Mouse (Mus musculus) neural tube, embryonic 11.5 days (tissue): ENCODE measurements around the gene Srcin1. TPM values are rescaled to one million over a fixed set of nuclear protein-coding genes. Genes with fewer than 3 reads are reported as not detected.
A peak's percentile ranks its signal among the peaks of the same experiment; 100 is the strongest.

Experiments
- ATAC-seq: fragments of 200-750 bp; cut with Nextera tagmentation; 2 replicates; pipeline ENCODE4 v1.8.0; 2017; ENCODE audit warnings: moderate number of reproducible peaks, mild to moderate bottlenecking, moderate TSS enrichment, moderate library complexity; ENCODE audit not compliant: insufficient read depth, low FRiP score, low TSS enrichment
- DNase-seq: peaks from one replicate; pipeline ENCODE4 v3.0.0-alpha.2; 2015; ENCODE audit warnings: low spot score
- H3K27ac ChIP-seq: fragments of 300-500 bp; sonication (generic); 2 replicates; pipeline ENCODE4 v1.5.1; 2014; ENCODE audit warnings: low read depth, mild to moderate bottlenecking, low read length
- H3K27me3 ChIP-seq: fragments of 300-500 bp; sonication (generic); 2 replicates; pipeline ENCODE4 v1.6.1; 2014; ENCODE audit warnings: mild to moderate bottlenecking, low read length, mixed read lengths; ENCODE audit not compliant: control insufficient read depth, insufficient read depth
- H3K36me3 ChIP-seq: fragments of 300-500 bp; sonication (generic); 2 replicates; pipeline ENCODE4 v1.6.1; 2014; ENCODE audit warnings: mild to moderate bottlenecking, low read length, moderate library complexity, mixed read lengths; ENCODE audit not compliant: control insufficient read depth, insufficient read depth
- H3K4me1 ChIP-seq: fragments of 300-500 bp; sonication (generic); 2 replicates; pipeline ENCODE4 v1.6.1; 2014; ENCODE audit warnings: low read length, mixed read lengths; ENCODE audit not compliant: control insufficient read depth, insufficient read depth
- H3K4me2 ChIP-seq: fragments of 300-500 bp; sonication (generic); 2 replicates; pipeline ENCODE4 v1.6.1; 2014; ENCODE audit warnings: low read depth, mild to moderate bottlenecking, moderate library complexity
- H3K4me3 ChIP-seq: fragments of 300-500 bp; sonication (generic); 2 replicates; pipeline ENCODE4 v1.5.1; 2014; ENCODE audit warnings: low read depth, low read length
- H3K9ac ChIP-seq: fragments of 300-500 bp; sonication (generic); 2 replicates; pipeline ENCODE4 v1.6.1; 2014; ENCODE audit warnings: mild to moderate bottlenecking, low read length
- H3K9me3 ChIP-seq: fragments of 300-500 bp; sonication (generic); 2 replicates; pipeline ENCODE4 v1.6.1; 2016; ENCODE audit warnings: low read length; ENCODE audit not compliant: control insufficient read depth
- WGBS: fragments of 180-500 bp; shearing (Covaris S2); extraction: QIAGEN DNeasy Blood & Tissue Kit; methylation state at CpG from one replicate; pipeline ENCODE4 v1.1.7; 2014; 5-methylcytosine and 5-hydroxymethylcytosine counted together
- polyA plus RNA-seq: library from polyadenylated mRNA; unstranded; fragments of >200 nt; fragmentation: Nextera tagmentation; extraction: Ambion mirVana; gene quantifications from 2 replicates; pipeline ENCODE4 v1.2.1, GENCODE M21; 2014

Gene Srcin1
- polyA plus RNA-seq, 1 experiment from 2014 or later: 2.5 TPM

DNA sequence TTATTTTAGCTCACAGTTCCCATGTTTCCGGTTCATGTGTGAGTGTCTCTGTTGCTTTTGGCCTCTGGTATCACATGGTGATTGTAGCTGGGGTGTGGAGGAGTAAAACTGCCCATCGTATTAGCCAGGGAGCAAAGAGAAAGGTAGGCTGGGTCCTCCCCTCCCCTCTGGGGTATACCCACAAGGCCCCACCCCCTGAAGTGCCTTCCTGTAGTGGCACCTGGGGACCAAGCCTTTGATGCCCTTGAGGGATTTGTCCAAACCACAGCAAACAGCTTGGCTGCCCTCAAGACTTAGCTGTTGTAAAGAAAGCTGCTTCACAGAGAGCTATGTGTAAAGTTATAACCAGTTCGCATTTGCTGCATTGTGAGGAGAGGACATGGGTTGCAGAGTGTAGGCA, 88.3 kb downstream of the Srcin1 start:
- H3K4me2 ChIP-seq: no peak overlapping the region
- H3K9me3 ChIP-seq: no peaks in the 10 kb centered on the region
- H3K4me3 ChIP-seq: no peak overlapping the region
- no peaks in the 10 kb centered on the region for H3K4me1 ChIP-seq
- DNase-seq: no peak
- no peak overlapping the region for H3K27ac ChIP-seq
- H3K36me3 ChIP-seq: no peaks in the 10 kb centered on the region
- 63% methylated on average over 3 of the region's 3 CpGs for WGBS
- no peak overlapping the region for H3K9ac ChIP-seq
- no peak for ATAC-seq
- no peaks in the 10 kb centered on the region for H3K27me3 ChIP-seq

DNA sequence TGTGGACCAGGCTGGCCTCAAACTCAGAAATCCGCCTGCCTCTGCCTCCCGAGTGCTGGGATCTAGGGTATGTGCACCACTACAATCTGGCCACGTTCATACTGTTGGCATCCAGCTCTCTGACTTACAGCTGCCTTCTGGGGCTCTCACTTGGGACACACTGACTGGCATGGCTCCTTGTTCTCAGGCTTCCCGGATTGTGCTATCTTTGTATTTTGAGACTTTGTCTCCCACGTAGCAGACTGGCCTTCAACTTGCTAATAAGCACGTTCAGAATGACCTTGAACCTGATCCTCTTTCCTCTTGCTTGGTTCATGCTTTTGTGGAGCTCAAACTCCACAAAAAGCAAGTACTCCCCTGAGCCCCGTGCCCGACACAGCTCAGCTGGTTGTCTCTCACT, 90.3 kb downstream of the Srcin1 start:
- no peaks in the 10 kb centered on the region for H3K9me3 ChIP-seq
- DNase-seq: no peak
- H3K9ac ChIP-seq: no peak overlapping the region
- ATAC-seq: no peak
- H3K27me3 ChIP-seq: no peaks in the 10 kb centered on the region
- 89% methylated on average over 8 of the region's 8 CpGs for WGBS
- H3K36me3 ChIP-seq: no peaks in the 10 kb centered on the region; the same call in 1 of the 2 replicates
- no peak overlapping the region for H3K4me2 ChIP-seq
- no peak overlapping the region for H3K4me3 ChIP-seq
- H3K27ac ChIP-seq: no peak overlapping the region
- H3K4me1 ChIP-seq: no peaks in the 10 kb centered on the region

DNA sequence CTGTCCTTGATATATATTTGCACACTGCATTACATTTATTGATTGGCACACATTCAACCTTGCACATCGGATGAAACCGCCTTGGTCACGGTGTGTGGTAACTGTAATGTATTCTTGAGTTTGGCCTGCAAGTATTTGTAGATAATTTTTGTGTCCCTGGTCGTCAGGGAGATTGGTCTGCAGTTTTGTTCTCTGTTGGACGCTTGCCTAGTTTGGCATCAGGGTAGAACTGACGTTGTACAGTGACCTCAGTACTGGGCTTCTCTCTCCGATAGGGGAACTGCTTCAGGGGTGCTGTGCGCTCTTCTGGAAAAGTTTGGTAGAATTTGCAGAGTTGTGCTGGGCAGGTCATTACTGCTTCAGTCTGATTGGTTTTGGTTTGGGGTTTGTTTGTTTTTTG, 96.2 kb downstream of the Srcin1 start:
- ATAC-seq: no peak
- Histone ChIP-seq H3K4me2 (no peak overlapping the region), H3K4me3 (no peak overlapping the region), H3K36me3 (peaks cover 2% of the 10 kb centered on the region; the same call in 1 of the 2 replicates), H3K27me3 (no peaks in the 10 kb centered on the region), H3K27ac (no peak overlapping the region), H3K4me1 (no peaks in the 10 kb centered on the region), H3K9me3 (no peaks in the 10 kb centered on the region), H3K9ac (no peak overlapping the region)
- DNase-seq: no peak
- 91% methylated on average over 8 of the region's 8 CpGs for WGBS

DNA sequence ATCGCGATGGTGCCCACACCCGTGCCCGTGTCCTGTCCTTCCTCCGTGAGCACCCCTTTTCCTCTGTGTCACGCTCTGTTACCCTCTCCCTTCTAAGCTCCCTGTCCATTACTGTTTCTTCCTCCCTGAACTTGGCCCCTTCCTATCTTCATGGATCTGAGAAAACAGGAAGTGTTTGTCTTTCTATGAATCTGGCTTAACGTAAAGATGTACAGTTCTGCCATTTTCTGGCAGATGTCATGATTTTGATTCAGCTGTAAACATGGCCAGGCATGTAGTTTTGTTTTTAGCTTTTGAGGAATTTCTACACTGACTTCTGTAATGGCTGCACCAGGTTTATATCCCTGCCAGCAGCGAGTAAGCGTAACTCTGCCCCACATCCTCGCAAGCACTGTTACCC, 96.9 kb downstream of the Srcin1 start:
- 94% methylated on average over 10 of the region's 10 CpGs for WGBS
- no peaks in the 10 kb centered on the region for H3K27me3 ChIP-seq

DNA sequence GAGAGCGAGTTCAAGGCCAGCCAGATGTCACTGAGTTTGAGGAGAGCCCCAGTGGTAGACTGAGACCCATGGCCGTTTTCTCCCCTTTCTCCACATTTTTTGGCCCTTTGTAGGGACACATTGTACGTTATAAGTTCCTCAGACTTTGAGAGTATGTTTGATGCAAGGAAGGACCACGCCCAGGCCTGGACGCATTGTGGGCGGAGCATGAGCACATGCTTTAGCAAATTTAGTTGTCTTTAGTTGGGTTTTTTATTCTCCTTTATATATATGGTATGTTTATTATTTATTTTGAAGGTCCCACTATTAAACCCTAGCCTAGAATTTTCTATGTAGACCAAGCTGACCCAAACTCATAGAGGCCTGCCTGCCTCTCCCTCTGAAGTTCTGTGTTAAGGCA, 97.6 kb downstream of the Srcin1 start:
- no peak overlapping the region for H3K9ac ChIP-seq
- H3K4me3 ChIP-seq: no peak overlapping the region
- no peak overlapping the region for H3K27ac ChIP-seq
- WGBS: 84% methylated on average over 6 of the region's 6 CpGs
- H3K4me1 ChIP-seq: no peaks in the 10 kb centered on the region
- peaks cover 2% of the 10 kb centered on the region; the same call in 1 of the 2 replicates for H3K36me3 ChIP-seq
- ATAC-seq: no peak
- H3K9me3 ChIP-seq: no peaks in the 10 kb centered on the region
- H3K4me2 ChIP-seq: no peak overlapping the region
- no peaks in the 10 kb centered on the region for H3K27me3 ChIP-seq
- no peak for DNase-seq

More for the DNA sequence above, 96.9 kb downstream of the Srcin1 start:
- H3K27ac ChIP-seq: no peak overlapping the region
- H3K4me1 ChIP-seq: no peaks in the 10 kb centered on the region
- no peak for DNase-seq
- no peak overlapping the region for H3K9ac ChIP-seq
- peaks cover 2% of the 10 kb centered on the region; the same call in 1 of the 2 replicates for H3K36me3 ChIP-seq
- H3K9me3 ChIP-seq: no peaks in the 10 kb centered on the region
- H3K4me2 ChIP-seq: no peak overlapping the region
- ATAC-seq: no peak
- H3K4me3 ChIP-seq: no peak overlapping the region

DNA sequence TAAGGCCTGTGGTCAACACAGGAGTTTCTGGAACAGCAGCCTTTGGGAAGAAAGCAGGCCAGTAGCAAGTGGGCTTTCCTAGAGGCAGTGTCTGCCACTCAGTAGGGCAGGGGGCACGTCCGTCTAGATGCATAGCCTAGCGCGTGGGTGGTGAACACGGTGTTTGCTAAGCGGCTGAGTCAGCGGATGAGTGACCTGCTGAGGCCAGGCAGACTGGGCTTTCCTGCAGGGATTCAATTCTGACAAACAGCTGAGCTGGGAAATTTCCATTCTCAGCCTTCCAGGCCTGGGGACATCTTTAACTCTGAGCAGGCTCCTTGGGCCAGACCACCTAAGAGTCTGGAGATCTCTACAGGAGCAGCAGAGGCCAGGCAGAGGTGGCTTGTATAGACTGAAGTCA, 98.6 kb downstream of the Srcin1 start:
- WGBS: 87% methylated on average over 7 of the region's 7 CpGs

DNA sequence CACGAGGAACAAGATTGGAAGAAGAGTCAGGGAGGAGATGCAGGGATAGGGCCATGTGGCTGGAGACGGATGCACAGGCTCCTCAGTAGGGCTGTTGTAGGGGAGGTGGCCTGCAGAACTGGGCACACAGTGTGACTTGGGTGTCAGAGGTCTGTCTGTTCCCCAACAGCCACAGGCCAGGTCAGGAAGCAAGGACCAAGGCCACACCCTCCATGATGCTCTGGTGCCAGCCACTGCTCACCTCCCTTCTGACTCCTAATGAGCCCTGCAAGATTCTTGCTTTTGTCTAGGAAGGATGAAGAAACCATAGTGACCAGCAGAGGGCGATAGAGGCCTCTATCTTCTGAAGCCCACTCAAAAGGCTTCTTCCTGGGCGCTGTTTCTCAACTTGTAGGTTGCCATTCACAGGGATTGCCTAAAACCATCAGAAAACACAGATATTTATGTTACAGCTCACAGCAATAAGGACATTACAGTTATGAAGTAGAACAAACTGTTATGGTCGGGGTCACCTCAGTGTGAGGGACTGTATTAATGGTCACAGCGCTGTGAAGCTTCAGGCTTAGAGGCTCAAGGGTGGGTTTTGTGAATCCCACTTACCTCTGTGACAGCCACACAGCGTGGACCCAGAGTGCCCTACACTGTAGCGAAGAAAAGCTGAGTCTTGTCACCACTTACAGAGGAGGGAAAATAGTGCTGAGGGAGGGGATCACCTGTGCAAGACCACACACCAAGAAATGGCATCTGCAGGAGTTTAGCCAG, 99.5 kb downstream of the Srcin1 start:
- Histone ChIP-seq H3K27me3 (no peaks in the 10 kb centered on the region), H3K4me2 (no peak overlapping the region), H3K27ac (no peak overlapping the region), H3K9me3 (no peaks in the 10 kb centered on the region), H3K9ac (no peak overlapping the region), H3K4me1 (no peaks in the 10 kb centered on the region), H3K36me3 (peaks cover 2% of the 10 kb centered on the region; the same call in 1 of the 2 replicates), H3K4me3 (no peak overlapping the region)
- DNase-seq (peak; percentile 70), ATAC-seq (no peak)
- WGBS: 64% methylated on average over 8 of the region's 8 CpGs

More for the DNA sequence above, 98.6 kb downstream of the Srcin1 start:
- DNase-seq (no peak), ATAC-seq (no peak)
- Histone ChIP-seq H3K9me3 (no peaks in the 10 kb centered on the region), H3K36me3 (peaks cover 2% of the 10 kb centered on the region; the same call in 1 of the 2 replicates), H3K27me3 (no peaks in the 10 kb centered on the region), H3K4me1 (no peaks in the 10 kb centered on the region), H3K4me2 (no peak overlapping the region), H3K4me3 (no peak overlapping the region), H3K27ac (no peak overlapping the region), H3K9ac (no peak overlapping the region)

DNA sequence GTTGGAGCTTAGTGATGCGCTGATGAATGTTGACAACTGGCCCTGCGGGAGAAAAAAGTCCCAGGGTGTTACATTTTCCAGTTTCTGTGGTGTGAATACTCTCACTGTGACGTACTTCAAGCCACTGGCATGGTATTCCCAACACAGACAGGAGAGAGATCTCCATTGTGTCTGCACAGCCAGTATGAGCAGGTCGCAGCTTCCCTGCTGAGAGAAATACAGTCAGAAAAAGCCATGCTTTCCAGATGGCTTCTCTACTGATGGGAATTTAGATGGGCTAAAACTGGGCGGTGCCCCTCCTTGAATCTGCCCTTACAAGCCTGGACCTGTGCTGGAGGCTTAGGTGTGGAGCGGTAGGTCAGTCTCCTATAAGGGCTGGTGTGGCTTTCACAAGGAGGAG, 104.7 kb downstream of the Srcin1 start:
- no peaks in the 10 kb centered on the region for H3K27me3 ChIP-seq
- no peak for ATAC-seq
- DNase-seq: no peak
- WGBS: 76% methylated on average over 6 of the region's 6 CpGs
- no peaks in the 10 kb centered on the region for H3K9me3 ChIP-seq
- no peak overlapping the region for H3K27ac ChIP-seq
- no peak overlapping the region for H3K9ac ChIP-seq
- H3K4me3 ChIP-seq: no peak overlapping the region
- H3K4me2 ChIP-seq: no peak overlapping the region
- H3K36me3 ChIP-seq: no peaks in the 10 kb centered on the region
- no peaks in the 10 kb centered on the region for H3K4me1 ChIP-seq

DNA sequence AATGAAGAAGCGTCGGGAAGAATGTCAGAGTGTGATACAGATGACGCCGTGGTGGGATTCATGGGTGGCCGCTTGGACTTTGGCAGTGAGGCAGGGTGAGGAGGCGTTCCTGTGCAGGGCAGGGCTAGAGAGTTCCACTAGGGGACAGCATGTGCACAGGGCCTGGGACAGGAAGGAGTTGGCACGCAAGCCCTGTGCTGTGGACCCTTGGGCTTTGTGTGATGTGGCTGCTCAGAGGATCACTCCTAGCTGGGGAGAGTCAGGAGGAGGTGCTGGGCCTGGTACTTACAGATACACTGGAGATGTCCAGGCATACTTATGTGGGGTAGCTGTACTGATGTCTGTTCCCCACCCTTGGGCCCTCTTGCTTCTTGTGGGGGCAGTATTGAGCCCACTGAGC, 106.2 kb downstream of the Srcin1 start:
- 91% methylated on average over 7 of the region's 7 CpGs for WGBS

More for the DNA sequence above, 106.2 kb downstream of the Srcin1 start:
- ATAC-seq (no peak), DNase-seq (no peak)
- H3K4me3 ChIP-seq: no peak overlapping the region
- no peak overlapping the region for H3K27ac ChIP-seq
- H3K36me3 ChIP-seq: no peaks in the 10 kb centered on the region
- no peaks in the 10 kb centered on the region for H3K4me1 ChIP-seq
- no peaks in the 10 kb centered on the region for H3K9me3 ChIP-seq
- no peak overlapping the region for H3K4me2 ChIP-seq
- no peak overlapping the region for H3K9ac ChIP-seq
- H3K27me3 ChIP-seq: no peaks in the 10 kb centered on the region
